Mouse (Mus musculus) heart, embryonic 16.5 days (tissue): ENCODE measurements around the gene Gpr63. TPM values are rescaled to one million over a fixed set of nuclear protein-coding genes. Genes with fewer than 3 reads are reported as not detected.
"Not testable (repeated sequence)": the region's sequence is repeated elsewhere in the genome, so short reads cannot be mapped to it uniquely, and the experiment has no call there.

Experiments used
- ATAC-seq: fragments of 200-750 bp; cut with Nextera tagmentation; replicated peaks from 2 replicates; pipeline ENCODE4 v1.8.0; 2017; ENCODE audit warnings: moderate number of reproducible peaks; ENCODE audit not compliant: insufficient read depth, low FRiP score; ENCODE audit errors: extremely low read depth
- H3K27ac ChIP-seq: fragments of 300-500 bp; sonication (generic); 2 replicates; pipeline ENCODE4 v1.5.1; 2014; ENCODE audit warnings: mild to moderate bottlenecking, low read length, control low read depth, moderate library complexity
- H3K27me3 ChIP-seq: fragments of 300-500 bp; sonication (generic); 2 replicates; pipeline ENCODE4 v1.6.1; 2014; ENCODE audit warnings: low read length, mixed read lengths; ENCODE audit not compliant: control insufficient read depth, insufficient read depth
- H3K36me3 ChIP-seq: fragments of 300-500 bp; sonication (generic); 2 replicates; pipeline ENCODE4 v1.6.1; 2014; ENCODE audit not compliant: control insufficient read depth, insufficient read depth
- H3K4me1 ChIP-seq: fragments of 300-500 bp; sonication (generic); 2 replicates; pipeline ENCODE4 v1.6.1; 2014; ENCODE audit warnings: low read length, mixed read lengths; ENCODE audit not compliant: control insufficient read depth, insufficient read depth
- H3K4me2 ChIP-seq: fragments of 300-500 bp; sonication (generic); 2 replicates; pipeline ENCODE4 v1.6.1; 2014; ENCODE audit warnings: low read depth, mild to moderate bottlenecking, control low read depth, low read length
- H3K4me3 ChIP-seq: fragments of 300-500 bp; sonication (generic); 2 replicates; pipeline ENCODE4 v1.5.1; 2014; ENCODE audit warnings: mild to moderate bottlenecking, control low read depth, low read length
- H3K9ac ChIP-seq: fragments of 300-500 bp; sonication (generic); 2 replicates; pipeline ENCODE4 v1.6.1; 2014; ENCODE audit warnings: low read length, control low read depth
- H3K9me3 ChIP-seq: fragments of 300-500 bp; sonication (generic); replicated peaks from 2 replicates; pipeline ENCODE4 v1.6.1; 2016; ENCODE audit warnings: low read length; ENCODE audit not compliant: control insufficient read depth
- WGBS: fragments of 180-500 bp; shearing (Covaris S2); extraction: QIAGEN DNeasy Blood & Tissue Kit; methylation state at CpG from one replicate; pipeline ENCODE4 v1.1.7; 2014; 5-methylcytosine and 5-hydroxymethylcytosine counted together
- polyA plus RNA-seq: library from polyadenylated mRNA; unstranded; fragments of >200 nt; fragmentation: Nextera tagmentation; extraction: Ambion mirVana; gene quantifications from 2 replicates; pipeline ENCODE4 v1.2.1, GENCODE M21; 2015

The Gpr63 gene
- polyA plus RNA-seq, 1 experiment from 2014 or later: 0.45 TPM

DNA sequence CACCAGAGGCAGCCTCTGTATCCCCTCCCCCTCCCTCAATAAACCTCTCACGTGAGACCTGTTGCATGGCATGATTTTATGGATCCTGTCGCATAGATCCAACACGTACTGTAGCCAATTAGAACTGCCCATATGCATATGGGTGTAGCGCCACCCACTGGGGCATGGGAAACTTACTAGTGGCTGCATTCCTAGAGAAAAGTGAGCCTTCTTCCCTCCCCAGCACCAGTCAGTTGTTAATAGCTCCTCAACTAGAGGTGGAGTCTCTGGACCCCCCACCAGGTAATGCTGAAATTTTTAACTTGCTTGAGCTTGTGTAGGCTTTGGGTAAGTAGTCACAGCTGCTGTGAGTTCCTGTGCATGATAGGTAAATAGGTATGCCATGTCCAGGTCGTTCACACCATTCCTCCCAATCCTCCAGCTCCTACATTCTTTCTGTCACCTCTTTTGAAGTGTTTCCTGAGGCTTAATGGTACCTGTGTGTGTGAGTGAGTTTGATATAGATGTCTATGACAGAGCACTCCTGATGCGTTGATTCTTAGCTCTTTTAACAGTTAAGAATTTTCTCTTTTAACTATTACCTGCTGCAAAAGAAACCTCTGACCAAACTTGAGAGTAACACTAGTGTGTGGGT is 69.1 kb downstream of the Gpr63 start:
- Histone ChIP-seq H3K36me3 (no peaks in the 10 kb centered on the region), H3K27me3 (no peaks in the 10 kb centered on the region), H3K9me3 (no peaks in the 10 kb centered on the region), H3K27ac (no peak overlapping the region), H3K9ac (no peak overlapping the region), H3K4me2 (no peak overlapping the region), H3K4me3 (no peak overlapping the region), H3K4me1 (no peaks in the 10 kb centered on the region)
- no peak for ATAC-seq
- 17% methylated on average over 6 of the region's 6 CpGs for WGBS

- H3K9ac ChIP-seq: no peak overlapping the region
- no peak overlapping the region for H3K4me3 ChIP-seq
- no peak for ATAC-seq
- no peaks in the 10 kb centered on the region for H3K27me3 ChIP-seq
- no peaks in the 10 kb centered on the region for H3K36me3 ChIP-seq
- H3K9me3 ChIP-seq: no peaks in the 10 kb centered on the region
- no peak overlapping the region for H3K4me2 ChIP-seq
- WGBS: 48% methylated on average over 2 of the region's 2 CpGs
- H3K4me1 ChIP-seq: no peaks in the 10 kb centered on the region
- H3K27ac ChIP-seq: no peak overlapping the region
Measured at GRCm38 (mm10) chr4:25035806-25036205, 69.6 kb downstream of the Gpr63 start.

DNA sequence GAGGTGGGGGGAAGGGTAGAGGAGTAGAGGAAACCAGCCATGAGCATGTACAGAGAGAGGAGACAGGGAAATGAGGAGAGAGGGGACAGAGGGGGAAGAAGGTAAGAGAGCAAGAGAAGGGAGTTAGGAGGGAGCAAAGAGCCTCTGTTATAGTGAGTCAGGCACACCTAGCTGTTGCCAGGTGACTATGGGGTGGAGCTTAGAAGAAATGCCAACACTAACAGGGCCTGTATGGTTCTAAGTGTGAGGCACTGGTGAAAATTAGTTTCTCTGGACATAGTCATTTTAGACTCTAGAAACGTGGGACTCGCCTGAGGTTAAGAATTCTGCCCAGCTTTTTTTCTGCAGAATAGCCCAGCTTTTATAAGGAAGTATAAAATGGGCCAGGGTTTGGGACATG is 71.1 kb downstream of the Gpr63 start:
- Histone ChIP-seq H3K9me3 (peaks cover 3% of the 10 kb centered on the region; the same call in 1 of the 2 replicates), H3K4me3 (no peak overlapping the region), H3K4me2 (no peak overlapping the region), H3K27me3 (no peaks in the 10 kb centered on the region), H3K36me3 (no peaks in the 10 kb centered on the region), H3K27ac (no peak overlapping the region), H3K9ac (no peak overlapping the region), H3K4me1 (no peaks in the 10 kb centered on the region)
- no peak for ATAC-seq
- WGBS: 66% methylated on average over 2 of the region's 2 CpGs

DNA sequence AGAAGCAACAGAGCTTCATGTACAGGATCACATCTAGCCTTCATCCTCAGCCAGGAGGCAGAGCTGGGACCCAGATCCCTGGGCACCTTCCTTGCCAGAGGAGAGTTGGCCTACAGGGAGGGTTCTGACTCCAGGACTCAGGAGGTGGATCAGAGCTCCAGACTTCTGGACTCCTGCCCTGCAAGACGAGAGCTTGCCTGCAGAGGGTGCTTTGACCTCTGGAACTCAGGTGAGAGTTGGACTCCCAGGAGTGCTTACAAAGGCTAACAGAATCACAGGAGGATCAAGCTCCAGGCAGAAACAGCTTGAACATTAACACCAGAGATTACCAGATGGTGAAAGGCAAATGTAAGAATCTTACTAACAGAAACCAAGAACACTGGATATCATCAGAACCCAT is 89.3 kb downstream of the Gpr63 start:
- H3K4me1 ChIP-seq, ATAC-seq, H3K27me3 ChIP-seq, H3K4me3 ChIP-seq, H3K27ac ChIP-seq, H3K9ac ChIP-seq, H3K9me3 ChIP-seq, H3K4me2 ChIP-seq, H3K36me3 ChIP-seq: not testable (repeated sequence)
- 52% methylated on average over 1 of the region's 1 CpGs for WGBS

Other genes with a start within 250 kb of the Gpr63 start
- 3.7 and 4.6 TPM in 2 replicates for gene Klhl32, start 115.3 kb upstream of the Gpr63 start, polyA plus RNA-seq
- gene Ndufaf4, start 68.3 kb upstream of the Gpr63 start, polyA plus RNA-seq: 75.6 and 75.9 TPM in 2 replicates